Mouse (Mus musculus): ENCODE data around the gene Olfr522. TPM values are rescaled to one million over a fixed set of nuclear protein-coding genes. Genes with fewer than 3 reads are reported as not detected.

The Olfr522 gene
- not detected in 2 replicates for polyA plus RNA-seq (2015; fragmentation: Nextera tagmentation; extraction: Ambion mirVana)

GRCm38 (mm10) chr7:140164664-140165063 lies at the start of gene Olfr522:
Gene Olfr522, minus strand, starts transcription at chr7:140164764.
- WGBS, result 65% methylated on average over 7 of the region's 7 CpGs
- Histone ChIP-seq H3K4me3 (no peak within 1 kb of the TSS), H3K9me3 (replicated peaks) (no peaks in the 10 kb centered on the region), H3K4me1 (replicated peaks) (no peaks in the 10 kb centered on the region), H3K9ac (no peak within 1 kb of the TSS), H3K27me3 (no peaks in the 10 kb centered on the region; the same call in 1 of the 2 replicates), H3K4me2 (no peak within 1 kb of the TSS), H3K36me3 (no peaks in the 10 kb centered on the region), H3K27ac (no peak within 1 kb of the TSS)
- no peak for ATAC-seq (replicated peaks; ENCODE audit: insufficient number of reproducible peaks, insufficient read depth, low FRiP score, low read depth)

- Histone ChIP-seq H3K4me2 (no peak overlapping the region), H3K27ac (no peak overlapping the region), H3K4me1 (replicated peaks) (no peaks in the 10 kb centered on the region), H3K27me3 (no peaks in the 10 kb centered on the region), H3K9me3 (replicated peaks) (no peaks in the 10 kb centered on the region), H3K9ac (no peak overlapping the region), H3K36me3 (no peaks in the 10 kb centered on the region), H3K4me3 (no peak overlapping the region)
- 65% methylated on average over 5 of the region's 5 CpGs for WGBS
- no peak for ATAC-seq (replicated peaks; ENCODE audit: insufficient number of reproducible peaks, insufficient read depth, low FRiP score, low read depth)
Measured at GRCm38 (mm10) chr7:140213841-140214240, 49.3 kb upstream of the Olfr522 start.

DNA sequence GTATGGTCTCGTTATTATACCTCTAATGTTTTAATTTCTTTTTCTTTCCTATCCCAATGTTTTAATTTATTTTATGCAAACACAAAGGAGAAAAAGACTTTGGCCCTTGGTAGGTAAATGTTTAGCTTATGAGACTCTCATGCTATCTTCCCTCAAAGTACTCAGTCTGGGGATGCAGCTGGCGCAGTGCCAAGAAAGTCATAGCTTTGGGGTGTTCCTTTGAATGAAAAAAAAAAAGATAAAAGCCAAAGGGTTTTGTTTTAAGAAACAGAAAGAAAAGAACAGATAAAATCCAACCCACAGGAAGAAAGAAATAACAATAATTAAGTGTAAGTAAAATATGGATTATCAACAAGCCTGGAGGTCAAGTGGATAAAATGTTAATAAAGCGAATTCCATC lies 44.1 kb upstream of the Olfr522 start:
- no peak for ATAC-seq (replicated peaks; ENCODE audit: insufficient number of reproducible peaks, insufficient read depth, low FRiP score, low read depth)
- 70% methylated on average over 3 of the region's 3 CpGs for WGBS
- no peak overlapping the region for H3K9ac ChIP-seq

GRCm38 (mm10) chr7:140208153-140208552 lies 43.6 kb upstream of the Olfr522 start:
- ATAC-seq (replicated peaks; ENCODE audit: insufficient number of reproducible peaks, insufficient read depth, low FRiP score, low read depth), result no peak
- Histone ChIP-seq H3K4me2 (no peak overlapping the region), H3K27me3 (no peaks in the 10 kb centered on the region), H3K4me1 (replicated peaks) (no peaks in the 10 kb centered on the region), H3K36me3 (no peaks in the 10 kb centered on the region), H3K9me3 (replicated peaks) (no peaks in the 10 kb centered on the region), H3K27ac (no peak overlapping the region), H3K4me3 (no peak overlapping the region), H3K9ac (no peak overlapping the region)
- 63% methylated on average over 8 of the region's 8 CpGs for WGBS

More for the DNA sequence above, 44.1 kb upstream of the Olfr522 start:
- H3K4me2 ChIP-seq, result no peak overlapping the region
- no peaks in the 10 kb centered on the region for H3K9me3 ChIP-seq (replicated peaks)
- H3K4me1 ChIP-seq (replicated peaks), result no peaks in the 10 kb centered on the region
- no peaks in the 10 kb centered on the region for H3K27me3 ChIP-seq
- H3K4me3 ChIP-seq, result no peak overlapping the region
- no peaks in the 10 kb centered on the region for H3K36me3 ChIP-seq
- no peak overlapping the region for H3K27ac ChIP-seq

DNA sequence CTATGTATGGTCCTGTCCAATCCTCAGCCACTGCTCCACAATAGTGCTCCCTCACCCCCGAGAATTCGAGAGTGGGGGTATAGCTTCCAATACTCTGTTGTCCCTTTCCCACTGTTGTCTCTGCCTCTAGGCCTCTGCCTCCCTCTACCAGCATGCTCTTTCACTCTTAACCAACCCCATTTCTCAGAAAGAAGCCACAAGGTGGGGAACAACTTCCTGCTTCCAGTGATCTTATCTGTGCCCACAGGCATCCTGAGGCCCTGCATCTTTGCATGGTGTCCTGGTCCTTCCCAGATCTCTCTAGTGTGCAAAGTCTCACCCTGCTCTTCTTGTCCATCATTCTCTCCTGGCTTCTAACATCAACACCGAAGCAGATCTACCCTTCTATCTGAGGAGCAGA lies 42.3 kb upstream of the Olfr522 start:
- ATAC-seq (replicated peaks; ENCODE audit: insufficient number of reproducible peaks, insufficient read depth, low FRiP score, low read depth), result no peak
- H3K4me2 ChIP-seq, result no peak overlapping the region
- no peaks in the 10 kb centered on the region for H3K36me3 ChIP-seq
- H3K27me3 ChIP-seq, result no peaks in the 10 kb centered on the region
- H3K27ac ChIP-seq, result no peak overlapping the region
- 74% methylated on average over 3 of the region's 3 CpGs for WGBS
- H3K9ac ChIP-seq, result no peak overlapping the region
- no peak overlapping the region for H3K4me3 ChIP-seq
- H3K9me3 ChIP-seq (replicated peaks), result no peaks in the 10 kb centered on the region
- no peaks in the 10 kb centered on the region for H3K4me1 ChIP-seq (replicated peaks)

DNA sequence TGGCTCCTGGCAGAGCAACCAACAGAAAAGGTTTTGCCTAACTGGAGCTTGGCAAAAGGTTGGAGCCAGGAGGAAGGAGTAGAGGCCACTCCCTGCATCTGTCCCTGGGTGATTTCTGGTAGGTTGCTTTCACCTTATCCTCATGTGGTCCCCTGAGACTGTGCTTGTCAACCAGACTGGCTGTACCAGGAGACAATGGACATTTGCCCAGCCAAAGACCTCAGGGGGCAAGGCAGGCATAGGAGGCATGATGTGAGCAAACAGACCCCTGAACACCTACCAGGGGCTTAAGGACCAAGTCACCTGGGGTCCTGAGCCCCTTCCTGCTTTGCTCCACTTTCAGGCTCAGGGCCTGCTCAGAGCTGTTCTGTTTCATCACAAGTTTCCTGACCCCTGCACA lies 41.3 kb upstream of the Olfr522 start, which contains the start of gene Olfr524:
TSS of gene Olfr524 (minus strand) at position 101 of the 400 bp plus-strand sequence.
- ATAC-seq (replicated peaks; ENCODE audit: insufficient number of reproducible peaks, insufficient read depth, low FRiP score, low read depth), result no peak

DNA sequence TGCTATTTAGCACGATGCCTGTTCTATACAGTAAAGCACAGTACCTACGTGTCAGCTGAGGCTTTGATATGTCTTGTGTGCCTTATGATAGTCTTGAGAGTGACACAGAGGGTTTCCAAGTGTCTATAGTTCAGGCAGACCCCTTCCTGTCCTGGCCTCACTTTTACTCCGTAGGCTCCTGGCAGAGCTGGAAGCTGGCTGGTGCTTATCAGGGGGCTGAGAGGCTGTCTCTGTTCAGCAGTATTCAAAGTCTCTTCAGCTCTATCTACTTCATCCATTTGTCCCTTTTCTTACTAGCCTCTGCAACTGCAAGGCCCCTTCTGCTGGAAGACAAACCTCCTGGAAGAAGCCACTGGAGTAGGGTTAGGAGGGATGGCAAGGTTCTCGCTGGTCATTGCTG lies 36.5 kb upstream of the Olfr522 start:
- Histone ChIP-seq H3K27me3 (no peaks in the 10 kb centered on the region), H3K9me3 (replicated peaks) (no peaks in the 10 kb centered on the region)
- 74% methylated on average over 4 of the region's 4 CpGs for WGBS

More for the DNA sequence above, 41.3 kb upstream of the Olfr522 start, which contains the start of gene Olfr524:
- Histone ChIP-seq H3K36me3 (no peaks in the 10 kb centered on the region), H3K4me3 (no peak within 1 kb of the TSS; the same call in 1 of the 2 replicates), H3K9me3 (replicated peaks) (no peaks in the 10 kb centered on the region), H3K9ac (no peak within 1 kb of the TSS), H3K4me2 (no peak within 1 kb of the TSS), H3K4me1 (replicated peaks) (no peaks in the 10 kb centered on the region), H3K27ac (no peak within 1 kb of the TSS), H3K27me3 (no peaks in the 10 kb centered on the region)

GRCm38 (mm10) chr7:140196002-140196401 lies 31.4 kb upstream of the Olfr522 start:
- Histone ChIP-seq H3K27ac (no peak overlapping the region), H3K36me3 (no peaks in the 10 kb centered on the region), H3K27me3 (no peaks in the 10 kb centered on the region), H3K9me3 (replicated peaks) (no peaks in the 10 kb centered on the region), H3K4me1 (replicated peaks) (no peaks in the 10 kb centered on the region), H3K4me3 (no peak overlapping the region), H3K9ac (no peak overlapping the region), H3K4me2 (no peak overlapping the region)
- 69% methylated on average over 8 of the region's 8 CpGs for WGBS
- ATAC-seq (replicated peaks; ENCODE audit: insufficient number of reproducible peaks, insufficient read depth, low FRiP score, low read depth), result no peak

More for the DNA sequence above, 36.5 kb upstream of the Olfr522 start:
- no peak overlapping the region for H3K9ac ChIP-seq
- no peak overlapping the region for H3K27ac ChIP-seq
- H3K36me3 ChIP-seq, result no peaks in the 10 kb centered on the region
- H3K4me1 ChIP-seq (replicated peaks), result no peaks in the 10 kb centered on the region
- H3K4me2 ChIP-seq, result no peak overlapping the region
- no peak overlapping the region for H3K4me3 ChIP-seq
- no peak for ATAC-seq (replicated peaks; ENCODE audit: insufficient number of reproducible peaks, insufficient read depth, low FRiP score, low read depth)

DNA sequence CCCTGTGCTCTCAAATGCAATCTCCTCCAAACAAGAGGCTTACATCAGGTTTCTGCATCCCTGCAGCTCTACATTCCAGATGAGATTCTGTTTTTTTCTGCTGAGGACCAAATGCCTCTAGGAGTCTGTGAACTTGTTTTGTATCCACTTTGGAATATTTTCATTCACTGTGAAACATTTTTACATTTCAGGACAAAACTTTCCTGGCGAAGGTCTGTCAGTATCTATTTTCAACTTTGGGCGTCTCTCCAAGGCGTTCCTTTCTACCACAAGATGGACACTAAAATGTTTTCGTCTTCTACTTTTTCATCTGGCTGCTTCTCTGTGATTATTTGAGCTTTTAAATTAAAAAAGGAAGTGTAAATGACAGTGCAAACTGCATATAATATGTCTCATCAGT lies 29.5 kb upstream of the Olfr522 start:
- 77% methylated on average over 4 of the region's 4 CpGs for WGBS
- Histone ChIP-seq H3K4me3 (no peak overlapping the region), H3K27me3 (no peaks in the 10 kb centered on the region), H3K36me3 (no peaks in the 10 kb centered on the region), H3K27ac (no peak overlapping the region), H3K4me1 (replicated peaks) (no peaks in the 10 kb centered on the region), H3K4me2 (no peak overlapping the region), H3K9me3 (replicated peaks) (no peaks in the 10 kb centered on the region), H3K9ac (no peak overlapping the region)
- ATAC-seq (replicated peaks; ENCODE audit: insufficient number of reproducible peaks, insufficient read depth, low FRiP score, low read depth), result no peak

GRCm38 (mm10) chr7:140192851-140193250 lies 28.3 kb upstream of the Olfr522 start:
- ATAC-seq (replicated peaks; ENCODE audit: insufficient number of reproducible peaks, insufficient read depth, low FRiP score, low read depth), result 0 out of 2 replicates have a peak, but pooled peaks have one; percentile 31
- H3K9me3 ChIP-seq (replicated peaks), result no peaks in the 10 kb centered on the region
- H3K4me1 ChIP-seq (replicated peaks), result no peaks in the 10 kb centered on the region
- no peak overlapping the region for H3K9ac ChIP-seq
- no peaks in the 10 kb centered on the region for H3K36me3 ChIP-seq
- 76% methylated on average over 2 of the region's 2 CpGs for WGBS
- H3K4me2 ChIP-seq, result no peak overlapping the region
- no peaks in the 10 kb centered on the region for H3K27me3 ChIP-seq
- no peak overlapping the region for H3K27ac ChIP-seq
- no peak overlapping the region for H3K4me3 ChIP-seq

GRCm38 (mm10) chr7:140192445-140192844 lies 27.9 kb upstream of the Olfr522 start:
- H3K4me1 ChIP-seq (replicated peaks), result no peaks in the 10 kb centered on the region
- no peaks in the 10 kb centered on the region for H3K9me3 ChIP-seq (replicated peaks)
- no peak overlapping the region for H3K4me2 ChIP-seq
- 53% methylated on average over 2 of the region's 2 CpGs for WGBS
- no peak overlapping the region for H3K27ac ChIP-seq
- no peaks in the 10 kb centered on the region for H3K36me3 ChIP-seq
- H3K9ac ChIP-seq, result no peak overlapping the region
- no peak for ATAC-seq (replicated peaks; ENCODE audit: insufficient number of reproducible peaks, insufficient read depth, low FRiP score, low read depth)
- no peak overlapping the region for H3K4me3 ChIP-seq
- no peaks in the 10 kb centered on the region for H3K27me3 ChIP-seq

- no peak for ATAC-seq (replicated peaks; ENCODE audit: insufficient number of reproducible peaks, insufficient read depth, low FRiP score, low read depth)
Measured at GRCm38 (mm10) chr7:140190435-140190834, 25.9 kb upstream of the Olfr522 start.

More at GRCm38 (mm10) chr7:140190435-140190834, 25.9 kb upstream of the Olfr522 start:
- no peak overlapping the region for H3K4me2 ChIP-seq
- H3K36me3 ChIP-seq, result no peaks in the 10 kb centered on the region
- H3K9me3 ChIP-seq (replicated peaks), result no peaks in the 10 kb centered on the region
- no peak overlapping the region for H3K27ac ChIP-seq
- no peak overlapping the region for H3K4me3 ChIP-seq
- 74% methylated on average over 1 of the region's 1 CpGs for WGBS
- no peak overlapping the region for H3K9ac ChIP-seq
- no peaks in the 10 kb centered on the region for H3K4me1 ChIP-seq (replicated peaks)
- 0 out of 2 replicates have a peak, but pooled peaks cover 4% of the 10 kb centered on the region for H3K27me3 ChIP-seq
